Mouse (Mus musculus): ENCODE results near the gene Plekhg5.
"Not testable (repeated sequence)": the region's sequence is repeated elsewhere in the genome, so short reads cannot be mapped to it uniquely, and the experiment has no call there.

The Plekhg5 gene

DNA sequence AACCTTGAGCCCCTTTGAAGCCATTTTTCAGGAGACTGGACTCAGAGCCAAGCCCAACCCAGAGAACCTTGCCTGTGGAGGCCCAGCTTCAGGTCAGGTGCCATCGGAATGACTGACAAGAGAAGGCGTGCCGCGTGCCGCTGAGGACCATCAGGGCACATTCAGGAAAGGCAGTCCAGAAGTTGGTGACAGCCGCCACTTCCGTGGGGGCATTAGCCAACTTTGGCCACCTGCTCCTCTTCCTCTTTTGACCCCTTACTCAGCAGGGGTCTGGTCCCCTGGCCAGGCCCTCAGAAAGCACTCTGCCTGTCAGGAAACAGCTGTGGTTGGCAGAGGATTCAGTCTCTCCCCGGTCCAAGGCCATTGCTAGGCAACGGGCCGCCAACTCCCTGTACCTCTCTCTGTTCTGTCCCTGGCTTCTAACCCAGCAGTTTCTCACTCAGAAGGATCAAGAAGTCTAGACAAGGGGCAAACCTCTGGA is at the start of gene Plekhg5:
Plekhg5 (plus strand) TSS at position 378 of the 481 bp plus-strand sequence.
- no peak for DNase-seq (ENCODE audit: low read depth)

DNA sequence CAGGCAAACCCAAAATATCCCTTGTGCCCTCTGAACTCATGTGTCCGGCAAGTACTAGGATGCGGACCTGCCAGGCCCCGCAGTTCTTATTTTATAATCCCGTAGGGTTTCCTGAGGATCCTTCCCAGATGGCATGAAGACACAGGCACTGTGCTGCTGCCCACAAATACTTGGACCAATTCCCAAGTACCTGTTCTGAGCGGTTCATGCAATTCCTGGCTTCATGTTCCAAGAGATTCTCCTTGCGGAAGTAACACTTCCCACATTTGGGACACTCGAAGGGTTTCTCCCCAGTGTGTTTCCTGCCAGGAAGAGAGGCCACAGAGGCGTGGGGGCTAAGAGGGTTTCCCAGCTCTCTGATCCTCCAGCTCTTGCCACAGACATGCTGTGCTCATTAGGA is 49.8 kb upstream of the Plekhg5 start:
- DNase-seq (ENCODE audit: low read depth): no peak

DNA sequence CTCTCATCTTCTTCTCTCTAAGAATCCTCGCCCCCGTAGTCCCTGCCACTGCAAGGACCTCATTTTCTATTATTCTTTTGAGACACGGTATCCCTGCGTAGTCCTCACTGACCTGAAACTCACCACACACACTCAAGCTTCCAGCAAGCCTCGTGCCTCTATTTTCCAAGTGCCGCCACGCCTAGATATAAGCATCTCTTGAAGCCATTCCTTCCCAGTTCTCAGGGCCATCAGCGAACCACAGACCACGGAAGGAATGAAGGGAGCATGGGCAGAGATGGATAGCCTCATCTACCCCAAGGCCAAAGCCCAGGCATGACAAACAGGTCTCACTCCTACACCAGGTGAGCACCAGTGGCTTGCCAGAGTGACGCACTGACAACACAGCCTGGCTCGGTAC is 47.8 kb upstream of the Plekhg5 start:
- no peak for DNase-seq (ENCODE audit: low read depth)

DNA sequence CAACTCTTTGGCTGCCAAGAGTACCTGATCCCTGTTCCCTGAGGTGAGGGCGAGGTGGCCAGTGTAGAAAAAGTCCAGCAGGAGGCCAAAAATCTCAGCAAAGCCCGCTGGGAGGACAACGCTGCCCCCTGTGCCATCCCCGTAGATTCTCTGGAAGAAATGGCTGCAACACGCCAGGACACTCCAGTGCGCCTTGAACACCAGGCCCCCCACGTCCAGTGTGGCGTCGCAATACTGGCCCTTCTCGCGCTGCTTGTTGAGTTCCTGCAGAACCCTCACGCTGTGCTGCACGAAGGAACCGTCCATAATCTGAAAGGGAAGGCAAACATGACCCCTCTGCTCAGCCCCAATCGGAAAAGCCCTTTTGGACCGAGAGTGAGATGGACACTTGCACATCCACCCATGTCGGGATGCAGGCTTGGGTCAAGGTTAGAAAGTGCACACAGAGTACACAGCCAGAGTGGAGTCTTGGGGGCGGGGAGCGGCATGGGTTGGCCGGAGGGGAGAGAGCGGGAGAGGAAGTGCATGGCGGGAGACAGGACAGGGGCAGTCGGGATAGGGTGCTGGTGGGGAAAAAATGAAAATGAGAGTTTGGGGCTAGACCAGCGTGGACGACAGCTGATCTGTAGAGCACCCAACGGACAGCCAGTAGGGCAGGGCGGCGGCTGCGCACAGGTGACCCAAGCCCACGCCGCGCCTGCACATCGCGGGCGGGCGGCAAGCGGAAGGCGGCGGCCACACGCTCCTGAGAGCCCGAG is 45.4 kb upstream of the Plekhg5 start:
- no peak for DNase-seq (ENCODE audit: low read depth)

DNA sequence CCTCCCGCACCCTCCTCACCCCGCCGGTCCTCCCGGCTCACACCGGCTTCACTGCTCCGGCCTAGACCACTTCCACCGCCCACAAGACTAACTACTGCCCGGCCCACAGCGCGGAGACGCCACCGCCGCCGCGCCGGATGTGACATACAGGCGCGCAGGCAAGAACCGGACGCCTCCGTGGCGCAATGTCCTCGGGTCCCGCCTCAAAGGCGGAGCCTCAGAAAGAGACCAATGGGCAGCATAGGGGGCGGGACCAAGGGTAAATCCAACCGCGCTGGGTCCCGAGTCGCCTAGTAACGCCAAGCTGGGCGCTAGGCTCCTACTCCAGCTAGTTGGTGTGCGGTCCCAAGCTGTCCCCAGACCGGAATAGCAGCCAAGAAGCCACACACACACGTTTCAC is 44.8 kb upstream of the Plekhg5 start, which contains the start of gene Zbtb48:
Zbtb48 (minus strand) TSS at position 148 of the 400 bp plus-strand sequence.
- DNase-seq (ENCODE audit: low read depth): peak; percentile 98

DNA sequence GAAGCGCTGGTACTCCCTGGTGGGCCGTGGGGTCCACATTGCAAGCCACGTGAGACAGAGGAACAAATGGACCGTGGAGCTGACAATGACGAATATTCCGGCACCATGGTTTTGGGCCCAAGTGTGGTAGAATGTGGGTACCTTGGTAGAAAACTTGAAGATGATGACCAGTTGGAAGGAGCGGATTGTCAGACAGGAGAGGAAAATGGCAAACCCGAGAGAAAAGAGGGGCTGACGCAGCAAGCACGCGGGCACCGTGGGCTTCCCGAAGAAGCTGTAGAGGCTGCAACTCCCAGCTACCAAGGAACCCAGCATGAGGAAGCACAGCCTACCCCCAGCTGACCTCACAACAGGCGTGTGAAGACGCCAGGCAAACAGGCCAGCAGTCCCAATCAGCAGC is 43.8 kb upstream of the Plekhg5 start:
- DNase-seq (ENCODE audit: low read depth): no peak

DNA sequence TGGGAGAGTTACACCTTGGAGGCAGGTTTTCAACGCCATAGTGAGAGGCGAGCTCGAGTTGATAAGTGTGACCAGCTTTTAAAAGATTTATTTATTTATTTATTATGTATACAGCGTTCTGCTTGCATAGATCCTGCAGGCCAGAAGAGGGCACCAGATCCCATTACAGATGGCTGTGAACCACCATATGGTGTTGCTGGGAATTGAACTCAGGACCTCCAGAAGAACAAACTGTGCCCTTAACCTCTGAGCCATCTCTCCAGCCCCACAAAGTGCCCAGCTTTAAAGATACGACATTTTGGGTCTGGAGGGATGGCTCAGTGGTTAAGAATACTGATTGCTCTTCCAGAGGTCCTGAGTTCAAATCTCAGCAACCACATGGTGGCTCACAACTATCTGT is 43.2 kb upstream of the Plekhg5 start:
- DNase-seq (ENCODE audit: low read depth): no peak

DNA sequence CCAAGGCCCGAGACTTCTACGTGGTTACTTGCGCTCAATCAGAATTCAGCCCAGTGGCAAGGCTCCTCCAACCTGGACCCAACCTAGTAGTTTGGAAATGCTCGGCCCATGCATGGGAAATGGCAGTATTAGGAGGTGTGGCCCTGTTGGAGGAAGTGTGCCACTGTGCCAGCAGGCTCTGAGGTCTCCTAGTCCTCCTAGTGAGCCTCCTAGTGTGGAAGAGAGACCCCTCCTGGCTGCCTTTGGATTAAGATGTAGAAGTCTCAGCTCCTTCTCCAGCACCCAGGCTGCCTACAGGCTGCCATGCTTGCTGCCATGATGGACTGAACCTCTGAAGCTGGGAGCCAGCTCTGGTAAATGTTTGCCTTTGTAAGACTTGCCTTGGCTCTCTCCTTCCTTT is 42.3 kb upstream of the Plekhg5 start:
- no peak for DNase-seq (ENCODE audit: low read depth)

DNA sequence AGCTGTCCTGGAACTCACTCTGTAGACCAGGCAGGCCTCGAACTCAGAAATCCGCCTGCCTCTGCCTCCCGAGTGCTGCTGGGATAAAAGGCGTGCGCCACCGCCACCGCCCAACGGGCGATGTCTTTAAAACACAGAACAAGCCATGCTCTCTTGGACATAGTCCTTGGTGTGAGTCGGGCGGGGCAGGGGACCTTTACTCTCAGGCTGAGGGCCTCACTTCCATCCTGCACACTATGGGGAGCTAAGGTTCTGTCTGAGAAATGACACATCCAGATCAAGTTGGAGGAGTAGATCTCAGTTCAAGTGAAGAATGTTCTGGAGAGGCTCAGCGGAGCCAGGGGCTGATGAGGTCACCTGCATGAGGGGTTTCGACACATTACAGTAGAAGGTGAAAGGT is 39.4 kb upstream of the Plekhg5 start:
- DNase-seq (ENCODE audit: low read depth): no peak

DNA sequence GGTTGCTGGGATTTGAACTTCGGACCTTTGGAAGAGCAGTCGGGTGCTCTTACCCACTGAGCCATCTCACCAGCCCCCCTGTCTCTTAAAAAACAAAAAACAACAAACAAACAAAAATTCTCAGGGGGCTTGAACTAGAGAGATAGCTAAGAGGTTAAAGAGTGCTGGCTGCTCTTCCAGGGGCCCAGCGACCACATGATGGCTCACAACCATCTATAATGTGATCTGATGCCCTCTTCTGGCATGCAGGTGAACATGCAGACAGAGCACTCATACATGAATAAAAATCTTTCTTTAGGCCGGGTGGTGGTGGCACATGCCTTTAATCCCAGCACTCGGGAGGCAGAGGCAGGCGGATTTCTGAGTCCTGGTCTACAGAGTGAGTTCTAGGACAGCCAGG is 35.8 kb upstream of the Plekhg5 start:
- not testable (repeated sequence) for DNase-seq (ENCODE audit: low read depth)

DNA sequence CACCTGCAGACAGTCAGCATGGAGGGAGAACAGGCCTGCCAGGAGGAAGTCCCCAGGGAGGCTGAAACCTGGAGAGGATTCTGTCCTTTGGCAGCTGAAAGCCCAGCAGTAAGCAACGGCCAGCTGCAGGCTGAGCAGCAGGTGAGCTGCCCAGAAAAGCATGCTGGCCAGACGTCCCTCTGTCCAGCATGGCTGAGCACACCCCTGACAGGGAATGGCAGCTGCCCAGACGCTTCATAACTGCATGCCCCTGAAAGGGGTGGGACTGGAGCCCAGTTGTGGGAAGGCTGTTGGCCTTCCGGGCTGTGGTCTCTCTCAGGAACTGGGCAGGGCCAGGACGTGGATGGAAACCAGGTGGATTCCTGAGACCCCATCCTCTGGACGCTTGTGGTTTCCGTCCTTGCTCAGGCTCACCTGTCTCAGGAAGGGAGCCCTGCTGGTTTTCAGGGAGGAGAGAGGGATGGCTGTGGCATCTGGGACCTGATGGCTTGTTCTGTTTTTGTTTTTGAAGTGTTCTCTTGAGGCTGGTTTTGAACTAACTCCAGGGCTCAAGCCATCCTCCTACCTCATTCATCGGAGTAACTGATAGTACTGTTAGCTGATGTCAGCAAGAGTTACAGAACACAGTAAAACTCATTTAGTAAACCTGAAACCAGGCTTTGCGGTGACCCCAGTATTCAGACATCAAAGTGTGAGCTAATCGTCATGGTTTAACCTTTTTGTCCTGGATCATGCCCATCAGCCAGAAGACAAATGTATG is 33.9 kb upstream of the Plekhg5 start, which contains the start of gene Tas1r1:
Tas1r1 (minus strand) TSS at position 344 of the 760 bp plus-strand sequence.
- no peak for DNase-seq (ENCODE audit: low read depth)

DNA sequence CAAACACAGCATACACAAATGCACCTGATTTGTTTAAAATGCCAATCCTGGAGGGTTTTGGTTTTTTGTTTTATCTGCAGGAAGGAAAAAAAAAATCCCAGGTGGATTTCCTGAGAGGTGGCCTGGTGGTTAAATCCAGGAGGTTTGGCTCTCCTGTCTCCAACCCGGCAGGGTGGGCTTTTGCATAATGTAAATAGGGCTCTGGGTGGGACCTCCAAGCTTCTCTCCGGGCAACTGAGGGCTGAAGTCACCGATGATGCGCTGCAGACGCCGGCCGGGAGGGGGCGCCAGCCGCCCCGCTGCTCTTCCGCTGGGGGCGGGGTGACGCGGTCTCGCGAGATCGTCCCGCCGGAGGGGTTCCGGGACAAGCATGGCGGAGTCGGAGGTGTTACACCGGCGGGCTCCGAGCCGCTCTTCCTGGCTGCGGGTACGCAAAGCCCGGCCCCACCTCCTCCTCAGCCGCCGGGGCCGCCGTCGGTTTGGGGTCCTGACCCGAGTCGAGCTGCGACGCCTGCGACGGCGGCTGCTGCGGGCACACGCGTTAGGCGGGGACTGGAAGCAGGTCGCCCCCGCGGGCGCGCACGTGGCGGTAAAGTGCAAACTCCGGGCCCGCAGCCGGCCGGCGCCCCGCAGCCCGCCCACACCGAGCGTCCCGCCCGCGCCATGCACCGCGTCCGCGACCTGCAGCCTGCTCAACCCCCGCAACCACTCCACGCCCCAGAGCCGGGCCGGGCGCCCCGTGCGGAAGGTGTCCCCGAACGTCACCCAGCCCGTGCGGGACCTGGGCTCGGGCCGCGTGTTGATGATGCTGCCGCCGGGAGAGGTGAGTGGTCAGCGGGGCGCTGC is 33.1 kb upstream of the Plekhg5 start, which contains the start of gene Nol9:
Nol9 (plus strand) TSS at position 337 of the 846 bp plus-strand sequence.
- DNase-seq (ENCODE audit: low read depth): peak; percentile 79

DNA sequence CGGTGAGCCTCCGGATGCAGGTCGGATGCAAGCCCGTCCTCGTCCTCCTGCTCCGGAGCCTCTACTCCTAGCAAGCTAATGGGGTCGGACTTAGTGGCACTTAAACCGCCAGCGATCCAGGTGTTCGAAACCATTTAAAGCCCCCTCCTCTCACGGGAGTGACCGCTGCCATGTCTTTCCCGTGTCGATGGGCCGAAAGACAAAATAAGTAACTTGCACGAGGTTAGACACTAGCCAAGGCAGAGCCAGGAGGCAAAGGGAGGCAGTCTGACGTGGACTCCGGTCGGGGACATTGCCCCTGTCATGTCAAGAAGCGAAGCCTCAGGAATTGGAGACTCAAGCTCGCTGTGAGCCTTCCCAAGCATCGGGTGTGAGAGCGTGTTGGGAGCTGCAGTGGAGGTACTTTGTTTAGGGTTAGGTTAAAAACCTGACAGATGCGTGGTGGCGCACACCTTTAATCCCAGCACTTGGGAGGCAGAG is 32.4 kb upstream of the Plekhg5 start:
- DNase-seq (ENCODE audit: low read depth): no peak

DNA sequence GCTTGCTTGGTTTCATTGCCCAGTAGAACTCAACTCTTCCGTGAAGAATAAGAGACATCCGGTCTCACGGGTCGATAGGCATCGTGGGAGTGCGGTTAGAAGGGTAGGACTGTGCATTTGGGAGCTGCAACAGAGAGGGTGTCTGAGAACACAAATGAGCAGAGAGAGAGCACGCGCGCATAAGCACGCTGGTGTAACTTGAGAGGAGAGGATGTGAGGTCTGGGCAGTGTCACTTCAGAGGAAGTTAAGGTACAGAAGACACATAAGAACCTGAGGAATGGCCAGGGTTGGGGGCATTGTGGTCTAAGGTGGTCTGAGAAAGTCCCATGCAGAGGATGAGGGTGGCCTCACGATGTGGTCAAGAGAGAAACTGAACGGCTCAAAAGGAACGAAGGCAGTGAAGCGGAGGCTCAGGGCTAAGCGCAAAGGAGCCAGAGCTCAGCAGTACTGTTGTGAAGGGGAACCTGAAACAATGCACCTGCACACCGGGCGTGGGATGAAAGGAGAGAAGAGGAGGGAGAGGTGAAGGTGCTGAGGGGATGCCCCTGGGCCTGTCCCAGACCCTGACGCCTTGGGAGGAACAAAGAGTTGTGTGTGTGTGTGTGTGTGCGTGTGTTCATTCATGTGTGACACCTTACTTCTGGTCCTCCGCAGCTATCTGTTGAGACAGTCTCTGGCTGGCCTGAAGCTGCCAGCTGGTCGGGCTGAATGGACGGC is 30.2 kb upstream of the Plekhg5 start:
- no peak for DNase-seq (ENCODE audit: low read depth)

DNA sequence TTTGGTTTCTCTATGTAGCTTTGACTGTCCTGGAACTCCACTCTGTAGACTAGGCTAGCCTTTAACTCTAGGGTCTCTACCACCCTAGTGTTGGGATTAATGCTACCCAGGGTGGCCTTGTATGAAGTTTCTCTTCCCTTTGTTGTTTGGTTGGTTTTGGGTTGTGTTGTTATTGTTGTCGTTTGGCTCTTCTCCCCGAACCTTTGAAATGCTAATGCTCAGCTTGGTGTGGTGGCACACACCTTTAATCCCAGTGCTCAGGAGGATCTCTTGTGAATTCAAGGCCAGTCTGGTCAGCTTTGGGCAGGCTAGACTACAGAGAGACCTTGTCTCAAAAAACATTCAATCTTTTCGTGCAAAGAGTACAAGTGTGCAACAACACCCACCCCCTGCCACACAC is 29.1 kb upstream of the Plekhg5 start:
- DNase-seq (ENCODE audit: low read depth): no peak

DNA sequence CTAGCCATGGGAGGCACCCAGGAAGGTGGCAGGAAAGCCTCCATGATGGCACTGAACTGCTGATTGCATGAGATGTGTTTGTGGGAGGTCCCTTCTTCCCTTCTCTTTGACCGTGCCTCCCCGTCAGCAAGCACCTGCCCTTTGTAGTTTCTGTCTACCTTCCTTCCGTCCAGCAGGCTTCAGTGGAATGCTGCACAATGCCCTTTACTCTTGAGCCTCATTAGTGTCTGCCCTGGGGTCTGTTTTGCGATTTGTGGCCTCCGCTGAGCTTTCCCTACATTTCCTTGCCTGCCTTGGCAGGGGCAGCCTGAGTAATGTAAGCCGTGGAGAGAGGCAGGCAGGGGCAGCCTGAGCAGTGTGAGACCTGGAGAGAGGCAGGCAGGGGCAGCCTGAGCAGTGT is 27.7 kb upstream of the Plekhg5 start:
- no peak for DNase-seq (ENCODE audit: low read depth)

DNA sequence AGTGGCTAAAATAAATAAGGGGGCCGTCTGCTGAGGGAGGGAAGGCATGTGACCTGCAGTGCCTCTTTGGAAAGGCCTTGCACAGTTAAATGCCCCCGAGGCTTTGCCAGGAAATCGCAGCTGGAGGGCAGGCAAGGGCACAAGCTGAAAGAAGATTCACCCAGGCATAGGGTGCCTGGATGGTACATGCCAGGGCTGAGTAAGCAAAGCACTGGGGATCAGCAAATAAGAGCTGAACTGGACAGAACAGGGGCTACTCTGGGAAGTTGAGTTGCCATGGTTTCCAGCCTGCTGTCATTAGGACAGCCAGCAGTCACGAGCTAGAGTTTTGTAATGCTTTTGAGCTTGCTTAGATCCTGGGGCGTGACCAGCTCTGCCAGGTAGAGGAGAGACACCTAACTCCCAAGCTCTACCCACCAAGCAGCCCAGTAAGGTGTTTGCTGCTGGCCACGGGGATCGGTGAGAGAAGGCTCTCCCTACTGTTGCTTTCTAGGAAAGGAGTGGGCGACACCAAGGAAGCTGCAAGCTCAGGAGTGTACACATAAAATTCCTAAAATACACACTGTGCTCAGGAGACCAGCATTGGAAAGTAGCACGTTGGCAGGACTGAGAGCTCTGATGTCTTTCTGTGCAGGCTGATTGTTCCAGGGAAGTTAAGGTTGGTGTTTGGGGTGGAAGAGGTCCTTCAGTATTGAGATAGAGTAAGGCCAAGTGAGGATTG is 9.7 kb upstream of the Plekhg5 start:
- DNase-seq (ENCODE audit: low read depth): no peak

DNA sequence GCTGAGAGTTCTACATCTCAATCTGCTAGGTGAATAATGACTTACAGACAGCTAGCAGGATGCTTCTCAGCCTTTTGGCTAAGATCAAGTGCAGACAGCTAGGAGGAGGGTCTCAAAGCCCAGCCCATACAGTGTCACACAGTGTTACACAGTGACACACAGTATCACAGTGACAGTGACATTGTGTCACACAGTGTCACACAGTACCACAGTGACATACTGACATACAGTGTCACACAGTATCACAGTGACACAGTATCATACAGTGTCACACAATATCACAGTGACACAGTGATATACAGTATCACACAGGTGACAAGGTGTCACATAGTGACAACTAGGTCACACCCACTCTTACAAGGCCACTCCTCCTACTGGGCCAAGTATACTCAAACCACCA is 5.0 kb upstream of the Plekhg5 start:
- no peak for DNase-seq (ENCODE audit: low read depth)

DNA sequence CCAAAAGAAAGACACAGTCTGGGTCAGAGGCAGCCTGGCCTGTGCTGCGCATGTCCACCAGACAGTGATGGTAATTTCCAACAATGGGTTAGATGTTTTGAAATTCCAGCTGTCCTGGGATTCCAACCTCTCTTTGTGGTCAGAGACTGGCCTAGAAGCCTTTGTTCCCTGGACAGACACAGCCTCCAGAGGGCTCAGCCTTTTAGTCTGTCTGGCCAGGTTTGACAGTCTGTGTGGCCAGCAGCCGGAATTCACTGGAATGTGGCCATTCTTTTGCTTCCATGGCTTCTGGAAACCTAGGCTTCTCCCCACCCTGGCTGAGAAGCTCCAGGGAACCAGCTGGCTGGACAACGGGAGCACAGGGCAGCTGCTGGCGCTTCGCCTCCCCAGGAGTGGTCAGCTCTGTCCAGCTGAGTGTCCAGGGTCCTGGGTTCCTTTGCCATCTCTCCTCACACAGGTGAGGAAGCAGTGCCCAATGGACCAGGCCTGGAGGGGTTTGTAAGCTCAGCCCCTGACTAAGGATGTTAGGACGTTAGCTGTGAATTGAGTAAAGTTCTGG is 4.1 kb upstream of the Plekhg5 start:
- no peak for DNase-seq (ENCODE audit: low read depth)

DNA sequence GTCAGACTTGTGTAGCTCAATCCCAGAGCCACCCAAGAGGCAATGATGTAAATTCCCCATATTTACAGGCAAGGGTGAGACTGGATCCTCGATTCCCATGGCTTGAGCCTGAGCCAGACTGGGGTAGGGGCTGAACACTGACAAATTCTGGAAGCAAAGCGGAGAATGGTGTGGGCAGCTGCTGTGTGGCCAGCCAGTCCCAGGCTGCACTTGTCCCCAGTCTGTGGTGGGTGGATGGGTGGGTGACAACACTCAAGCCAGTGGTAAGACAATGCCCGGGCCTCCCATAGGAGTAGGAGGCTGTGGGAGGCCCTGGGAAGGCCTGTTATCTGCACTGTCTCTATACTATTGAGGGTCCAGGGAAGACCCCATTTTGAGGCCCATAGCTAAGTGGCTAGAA is 3.1 kb upstream of the Plekhg5 start:
- DNase-seq (ENCODE audit: low read depth): no peak
